Mouse (Mus musculus) bone marrow macrophage, adult 2 months (primary cell): Measurements from ENCODE around the gene Bzw2.

Experiments
- CTCF ChIP-seq: IDR thresholded peaks from 2 replicates; pipeline ENCODE4 v1.5.1; 2012; ENCODE audit warnings: low read depth, mild to moderate bottlenecking, low read length, moderate library complexity
- POLR2A ChIP-seq: IDR thresholded peaks from 2 replicates; pipeline ENCODE4 v1.6.1; 2012; ENCODE audit warnings: mild to moderate bottlenecking, low read depth, low read length, borderline replicate concordance

- TF ChIP-seq CTCF (no peak), POLR2A (no peak)
Measured at GRCm38 (mm10) chr12:36129826-36130225, 28.1 kb downstream of the Bzw2 start.
